Mouse (Mus musculus) midbrain, postnatal 0 days (tissue): Measurements from ENCODE around the gene Col6a5. TPM values are rescaled to one million over a fixed set of nuclear protein-coding genes. Genes with fewer than 3 reads are reported as not detected.

Source experiments
- ATAC-seq: fragments of 200-750 bp; cut with Nextera tagmentation; 2 replicates; pipeline ENCODE4 v1.8.0; 2017; ENCODE audit warnings: moderate number of reproducible peaks, mild to moderate bottlenecking, moderate TSS enrichment, moderate library complexity; ENCODE audit not compliant: low FRiP score
- DNase-seq: peaks from one replicate; pipeline ENCODE4 v3.0.0-alpha.2; 2015; ENCODE audit warnings: low spot score
- H3K27ac ChIP-seq: fragments of 300-500 bp; sonication (generic); 2 replicates; pipeline ENCODE4 v1.5.1; 2014; ENCODE audit warnings: low read depth, mild to moderate bottlenecking, low read length, mixed read lengths
- H3K27me3 ChIP-seq: fragments of 300-500 bp; sonication (generic); 2 replicates; pipeline ENCODE4 v1.6.1; 2014; ENCODE audit warnings: low read length, control low read depth, mixed read lengths; ENCODE audit not compliant: insufficient read depth
- H3K36me3 ChIP-seq: fragments of 300-500 bp; sonication (generic); 2 replicates; pipeline ENCODE4 v1.6.1; 2014; ENCODE audit warnings: low read length, control low read depth, mixed read lengths; ENCODE audit not compliant: insufficient read depth
- H3K4me1 ChIP-seq: fragments of 300-500 bp; sonication (generic); 2 replicates; pipeline ENCODE4 v1.6.1; 2014; ENCODE audit warnings: mild to moderate bottlenecking, control low read depth, antibody characterized with exemption, low read length, mixed read lengths; ENCODE audit not compliant: insufficient read depth
- H3K4me2 ChIP-seq: fragments of 300-500 bp; sonication (generic); 2 replicates; pipeline ENCODE4 v1.6.1; 2014; ENCODE audit warnings: low read depth, mild to moderate bottlenecking, low read length, mixed read lengths; ENCODE audit not compliant: poor library complexity, severe bottlenecking
- H3K4me3 ChIP-seq: fragments of 300-500 bp; sonication (generic); 2 replicates; pipeline ENCODE4 v1.5.1; 2014; ENCODE audit warnings: low read depth, mild to moderate bottlenecking, low read length, moderate library complexity
- H3K9ac ChIP-seq: fragments of 300-500 bp; sonication (generic); replicated peaks from 2 replicates; pipeline ENCODE4 v1.6.1; 2014; ENCODE audit warnings: mild to moderate bottlenecking, low read length, moderate library complexity, mixed read lengths; ENCODE audit not compliant: poor library complexity, severe bottlenecking
- H3K9me3 ChIP-seq: fragments of 300-500 bp; sonication (generic); 2 replicates; pipeline ENCODE4 v1.6.1; 2016; ENCODE audit warnings: low read length, control low read depth
- CTCF ChIP-seq: IDR thresholded peaks from 2 replicates; pipeline ENCODE4 v1.5.1; 2016; ENCODE audit warnings: antibody characterized with exemption, mild to moderate bottlenecking
- WGBS: fragments of 180-500 bp; shearing (Covaris S2); extraction: QIAGEN DNeasy Blood & Tissue Kit; methylation state at CpG from one replicate; pipeline ENCODE4 v1.1.7; 2014; 5-methylcytosine and 5-hydroxymethylcytosine counted together
- polyA plus RNA-seq: library from polyadenylated mRNA; unstranded; fragments of >200 nt; fragmentation: Nextera tagmentation; extraction: Ambion mirVana; gene quantifications from 2 replicates; pipeline ENCODE4 v1.2.1, GENCODE M21; 2015
- total RNA-seq: library from RNA; depleted of rRNA; stranded (reverse); fragments of >200 nt; gene quantifications from 2 replicates; pipeline ENCODE4 v1.2.3, GENCODE M21; 2014

Gene Col6a5
- total and polyA plus RNA-seq, 2 experiments from 2014 or later = 0.36 to 0.49 TPM

GRCm38 (mm10) chr9:105984931-105985519 is 24.6 kb upstream of the Col6a5 start:
- TF ChIP-seq CTCF = peak; percentile 9; the same call in 1 of the 2 replicates
- H3K36me3 ChIP-seq = no peaks in the 10 kb centered on the region
- H3K9ac ChIP-seq = no peak overlapping the region
- H3K9me3 ChIP-seq = no peaks in the 10 kb centered on the region
- DNase-seq (peak; percentile 51), ATAC-seq (no peak)
- H3K4me2 ChIP-seq = peak overlapping the region; percentile 22; the same call in 1 of the 2 replicates
- no peaks in the 10 kb centered on the region for H3K27me3 ChIP-seq
- H3K4me3 ChIP-seq = no peak overlapping the region
- H3K27ac ChIP-seq = 0 out of 2 replicates have a peak overlapping the region, but pooled peaks have one; percentile 43
- peaks cover 5% of the 10 kb centered on the region; the same call in 1 of the 2 replicates for H3K4me1 ChIP-seq
- 8% methylated on average over 10 of the region's 10 CpGs for WGBS

GRCm38 (mm10) chr9:105978479-105978878 is 18.0 kb upstream of the Col6a5 start:
- no peaks in the 10 kb centered on the region for H3K27me3 ChIP-seq
- H3K9ac ChIP-seq = no peak overlapping the region
- TF ChIP-seq CTCF = no peak
- DNase-seq = no peak
- no peaks in the 10 kb centered on the region for H3K4me1 ChIP-seq
- no peak overlapping the region for H3K27ac ChIP-seq
- no peaks in the 10 kb centered on the region for H3K9me3 ChIP-seq
- no peaks in the 10 kb centered on the region for H3K36me3 ChIP-seq
- 93% methylated on average over 8 of the region's 8 CpGs for WGBS
- H3K4me3 ChIP-seq = no peak overlapping the region
- H3K4me2 ChIP-seq = no peak overlapping the region
- ATAC-seq = no peak

- TF ChIP-seq CTCF = no peak
- H3K9me3 ChIP-seq = no peaks in the 10 kb centered on the region
- H3K36me3 ChIP-seq = no peaks in the 10 kb centered on the region
- no peak overlapping the region for H3K4me3 ChIP-seq
- WGBS = 35% methylated on average over 13 of the region's 13 CpGs
- no peak for DNase-seq
- H3K4me2 ChIP-seq = no peak overlapping the region
- ATAC-seq = no peak
- no peaks in the 10 kb centered on the region for H3K4me1 ChIP-seq
- H3K27ac ChIP-seq = no peak overlapping the region
- no peak overlapping the region for H3K9ac ChIP-seq
- H3K27me3 ChIP-seq = no peaks in the 10 kb centered on the region
These were observed 16.4 kb upstream of the Col6a5 start for GRCm38 (mm10) chr9:105976871-105977270.

GRCm38 (mm10) chr9:105976314-105976713 is 15.9 kb upstream of the Col6a5 start:
- no peaks in the 10 kb centered on the region for H3K36me3 ChIP-seq
- ATAC-seq = no peak
- no peaks in the 10 kb centered on the region for H3K4me1 ChIP-seq
- no peak overlapping the region for H3K27ac ChIP-seq
- no peak overlapping the region for H3K9ac ChIP-seq
- H3K4me3 ChIP-seq = no peak overlapping the region
- no peaks in the 10 kb centered on the region for H3K9me3 ChIP-seq
- H3K4me2 ChIP-seq = no peak overlapping the region
- TF ChIP-seq CTCF = no peak
- DNase-seq = no peak
- no peaks in the 10 kb centered on the region for H3K27me3 ChIP-seq
- WGBS = 56% methylated on average over 6 of the region's 6 CpGs

- Histone ChIP-seq H3K4me3 (no peak overlapping the region), H3K4me1 (no peaks in the 10 kb centered on the region), H3K36me3 (no peaks in the 10 kb centered on the region), H3K4me2 (no peak overlapping the region), H3K9ac (no peak overlapping the region), H3K27me3 (no peaks in the 10 kb centered on the region), H3K9me3 (no peaks in the 10 kb centered on the region), H3K27ac (no peak overlapping the region)
- 85% methylated on average over 1 of the region's 1 CpGs for WGBS
- no peak for ATAC-seq
- DNase-seq = no peak
- TF ChIP-seq CTCF = no peak
These were observed 13.3 kb upstream of the Col6a5 start for GRCm38 (mm10) chr9:105973736-105974135.

- no peaks in the 10 kb centered on the region for H3K27me3 ChIP-seq
- H3K9me3 ChIP-seq = no peaks in the 10 kb centered on the region
- H3K9ac ChIP-seq = no peak overlapping the region
- no peak overlapping the region for H3K27ac ChIP-seq
- H3K36me3 ChIP-seq = no peaks in the 10 kb centered on the region
- DNase-seq (no peak), ATAC-seq (no peak)
- no peak overlapping the region for H3K4me2 ChIP-seq
- no peak for TF ChIP-seq CTCF
- H3K4me3 ChIP-seq = no peak overlapping the region
- WGBS = 84% methylated on average over 3 of the region's 3 CpGs
- no peaks in the 10 kb centered on the region for H3K4me1 ChIP-seq
These were observed 11.6 kb upstream of the Col6a5 start for GRCm38 (mm10) chr9:105972031-105972430.
